Mouse (Mus musculus) CH12.LX (cell line): ENCODE measurements at regions not wholly inside any gene's neighbourhood (a gene's known extent, or its start where the extent isn't known, plus 50 kb on each side); places are given as distances from the start of the nearest gene placed in this dataset.

Experiments
- DNase-seq: peaks from one replicate; pipeline ENCODE4 v3.0.0-alpha.2; 2013; ENCODE audit errors: extremely low read depth
- H3K27ac ChIP-seq: 2 replicates; pipeline ENCODE4 v1.5.1; 2012; ENCODE audit warnings: low read depth, mild to moderate bottlenecking, control low read depth, moderate library complexity; ENCODE audit not compliant: insufficient read depth
- H3K27me3 ChIP-seq: replicated peaks from 2 replicates; pipeline ENCODE3; 2012; ENCODE audit warnings: inconsistent platforms
- H3K36me3 ChIP-seq, 2 experiments: replicated peaks in 1 of 2; 2 replicates each; pipeline versions ENCODE3 to v1.6.1; 2012; ENCODE audit warnings: inconsistent platforms in 1 of 2, low read length in 1 of 2, mild to moderate bottlenecking in 1 of 2, mixed read lengths in 1 of 2, moderate library complexity in 1 of 2; ENCODE audit not compliant: control insufficient read depth in 1 of 2, insufficient read depth in 1 of 2
- H3K4me1 ChIP-seq, 2 experiments: 2 replicates each; pipeline ENCODE4 v1.6.1; 2012; ENCODE audit warnings: inconsistent platforms in 1 of 2, moderate library complexity in 1 of 2; ENCODE audit not compliant: insufficient read depth in 2 of 2, control insufficient read depth in 1 of 2
- H3K4me2 ChIP-seq: 2 replicates; pipeline ENCODE4 v1.6.1; 2012; ENCODE audit warnings: low read depth, mild to moderate bottlenecking, control low read depth; ENCODE audit not compliant: poor library complexity, insufficient read depth, severe bottlenecking
- H3K4me3 ChIP-seq, 3 experiments: fragments of 150-350 bp in 1 of 3; sonication (generic) in 1 of 3; replicated peaks in 1 of 3; 2 replicates each; pipeline versions ENCODE3 to v1.5.1; 2011 to 2012; ENCODE audit warnings: low read depth in 2 of 3, low read length in 2 of 3, mild to moderate bottlenecking in 2 of 3, moderate library complexity in 2 of 3, control low read depth in 1 of 3, improper control_type of control experiment in 1 of 3, inconsistent platforms in 1 of 3, mixed read lengths in 1 of 3; ENCODE audit not compliant: poor library complexity in 1 of 3
- H3K79me2 ChIP-seq: replicated peaks from 2 replicates; pipeline ENCODE4 v1.6.1; 2012; ENCODE audit warnings: mild to moderate bottlenecking, moderate library complexity; ENCODE audit not compliant: control insufficient read depth, poor library complexity, insufficient read depth, severe bottlenecking; ENCODE audit errors: extremely low read depth
- H3K9ac ChIP-seq: 2 replicates; pipeline ENCODE4 v1.6.1; 2012; ENCODE audit warnings: low read depth, mild to moderate bottlenecking, control low read depth, moderate library complexity; ENCODE audit not compliant: insufficient read depth
- H3K9me3 ChIP-seq: replicated peaks from 2 replicates; pipeline ENCODE3; 2012; ENCODE audit warnings: low read length, inconsistent platforms, mixed read lengths
- BHLHE40 ChIP-seq: IDR thresholded peaks from 2 replicates; pipeline ENCODE4 v1.6.1; 2011; ENCODE audit warnings: mild to moderate bottlenecking, low read depth, low read length, improper control_type of control experiment
- CHD1 ChIP-seq: IDR thresholded peaks from 2 replicates; pipeline ENCODE4 v1.6.1; 2012; ENCODE audit warnings: low read depth, low read length, improper control_type of control experiment, inconsistent platforms
- CHD2 ChIP-seq: IDR thresholded peaks from 2 replicates; pipeline ENCODE4 v1.6.1; 2011; ENCODE audit warnings: low read length, improper control_type of control experiment
- CTCF ChIP-seq, 2 experiments: IDR thresholded peaks in 1 of 2; conservative IDR thresholded peaks in 1 of 2; 2 replicates each; pipeline ENCODE4 v1.5.1; 2011 to 2012; ENCODE audit warnings: low read depth in 2 of 2, low read length in 2 of 2, improper control_type of control experiment in 1 of 2, inconsistent platforms in 1 of 2, mild to moderate bottlenecking in 1 of 2, moderate library complexity in 1 of 2
- E2F4 ChIP-seq: IDR thresholded peaks from 2 replicates; pipeline ENCODE4 v1.6.1; 2011; ENCODE audit warnings: low read depth, low read length, improper control_type of control experiment; ENCODE audit not compliant: insufficient replicate concordance
- GABPA ChIP-seq: IDR thresholded peaks from 2 replicates; pipeline ENCODE4 v1.6.1; 2012; ENCODE audit warnings: low read depth, low read length, improper control_type of control experiment, inconsistent platforms; ENCODE audit not compliant: insufficient replicate concordance
- HCFC1 ChIP-seq: IDR thresholded peaks from 2 replicates; pipeline ENCODE4 v1.6.1; 2012; ENCODE audit warnings: low read depth, mild to moderate bottlenecking, inconsistent platforms, low read length, improper control_type of control experiment
- IRF4 ChIP-seq: IDR thresholded peaks from 2 replicates; pipeline ENCODE4 v1.6.1; 2014; ENCODE audit warnings: low read depth, mild to moderate bottlenecking, inconsistent platforms, low read length, improper control_type of control experiment
- JUND ChIP-seq: conservative IDR thresholded peaks from 2 replicates; pipeline ENCODE4 v1.6.1; 2011; ENCODE audit warnings: low read depth, low read length, improper control_type of control experiment
- KAT2A ChIP-seq: IDR thresholded peaks from 2 replicates; pipeline ENCODE4 v1.6.1; 2012; ENCODE audit warnings: low read length, improper control_type of control experiment, inconsistent platforms; ENCODE audit not compliant: insufficient replicate concordance
- MEF2A ChIP-seq: IDR thresholded peaks from 2 replicates; pipeline ENCODE4 v1.6.1; 2014; ENCODE audit warnings: low read depth, mild to moderate bottlenecking, inconsistent platforms, low read length, improper control_type of control experiment, borderline replicate concordance
- MYC ChIP-seq: IDR thresholded peaks from 2 replicates; pipeline ENCODE4 v1.6.1; 2011; ENCODE audit warnings: low read depth, mild to moderate bottlenecking, improper control_type of control experiment, low read length
- NELFE ChIP-seq: IDR thresholded peaks from 2 replicates; pipeline ENCODE4 v1.6.1; 2011; ENCODE audit warnings: low read depth, low read length, improper control_type of control experiment
- PAX5 ChIP-seq: IDR thresholded peaks from 2 replicates; pipeline ENCODE4 v1.6.1; 2012; ENCODE audit warnings: low read length, inconsistent platforms, mixed read lengths
- POLR2A ChIP-seq: IDR thresholded peaks from 2 replicates; pipeline ENCODE4 v1.6.1; 2011; ENCODE audit warnings: low read depth, mild to moderate bottlenecking, improper control_type of control experiment, low read length
- POLR2AphosphoS2 ChIP-seq: IDR thresholded peaks from 2 replicates; pipeline ENCODE4 v1.6.1; 2011; ENCODE audit warnings: low read depth, low read length, improper control_type of control experiment
- RCOR1 ChIP-seq: conservative IDR thresholded peaks from 2 replicates; pipeline ENCODE4 v1.6.1; 2012; ENCODE audit warnings: low read depth, mild to moderate bottlenecking, inconsistent platforms, low read length, improper control_type of control experiment
- SIN3A ChIP-seq: IDR thresholded peaks from 2 replicates; pipeline ENCODE4 v1.6.1; 2012; ENCODE audit warnings: low read length, improper control_type of control experiment, inconsistent platforms
- TBP ChIP-seq: conservative IDR thresholded peaks from 2 replicates; pipeline ENCODE4 v1.6.1; 2011; ENCODE audit warnings: low read depth, low read length, improper control_type of control experiment
- TCF12 ChIP-seq: IDR thresholded peaks from 2 replicates; pipeline ENCODE4 v1.6.1; 2014; ENCODE audit warnings: low read depth, mild to moderate bottlenecking, inconsistent platforms, low read length, improper control_type of control experiment
- USF1 ChIP-seq: IDR thresholded peaks from 2 replicates; pipeline ENCODE4 v1.6.1; 2014; ENCODE audit warnings: low read depth, mild to moderate bottlenecking, inconsistent platforms, low read length, improper control_type of control experiment
- USF2 ChIP-seq: conservative IDR thresholded peaks from 2 replicates; pipeline ENCODE4 v1.6.1; 2011; ENCODE audit warnings: low read depth, low read length, improper control_type of control experiment
- ZC3H11A ChIP-seq: IDR thresholded peaks from 2 replicates; pipeline ENCODE4 v1.6.1; 2012; ENCODE audit warnings: low read depth, mild to moderate bottlenecking, inconsistent platforms, low read length, improper control_type of control experiment
- ZKSCAN1 ChIP-seq: IDR thresholded peaks from 2 replicates; pipeline ENCODE4 v1.6.1; 2012; ENCODE audit warnings: low read depth, inconsistent platforms, low read length, improper control_type of control experiment, borderline replicate concordance
- ZMIZ1 ChIP-seq: IDR thresholded peaks from 2 replicates; pipeline ENCODE4 v1.6.1; 2012; ENCODE audit warnings: low read depth, mild to moderate bottlenecking, inconsistent platforms, low read length, improper control_type of control experiment
- dilution Hi-C: fragments of 300-500 bp; cut with MboI; formaldehyde crosslinking; loops from 2 replicates; pipeline ENCODE4 v1.14.3; 2020; ENCODE audit warnings: low sequenced_read_pairs; ENCODE audit not compliant: extremely low pct_unique_long_range_greater_than_20kb, extremely low pct_ligation_motif_present
- in situ Hi-C: fragments of 300-500 bp; cut with MboI; formaldehyde crosslinking; loops from 3 replicates; pipeline ENCODE4 v1.14.3; 2019; ENCODE audit warnings: low sequenced_read_pairs, low pct_ligation_motif_present, low pct_unique_long_range_greater_than_20kb, mixed read lengths

GRCm38 (mm10) chr10:96693766-96694165 lies 77.0 kb downstream of the Btg1 start:
- dilution Hi-C loops (no loop called here), in situ Hi-C loops (no loop called here)
- Histone ChIP-seq H3K9ac (no peak overlapping the region), H3K36me3 (no peaks in the 10 kb centered on the region), H3K27ac (no peak overlapping the region), H3K79me2 (no peaks in the 10 kb centered on the region), H3K4me3 (no peak overlapping the region), H3K27me3 (no peaks in the 10 kb centered on the region), H3K4me1 (peaks cover 2 to 28% of the 10 kb centered on the region in 2 experiments; a peak in 3 of 4 replicates), H3K9me3 (no peaks in the 10 kb centered on the region), H3K4me2 (no peak overlapping the region)
- no peak for DNase-seq
- TF ChIP-seq SIN3A (no peak), USF1 (no peak), RCOR1 (no peak), GABPA (no peak), E2F4 (no peak), KAT2A (no peak)

- no peak for DNase-seq
- Histone ChIP-seq H3K4me2 (no peak overlapping the region), H3K79me2 (no peaks in the 10 kb centered on the region), H3K4me1 (peaks cover 0 to 11% of the 10 kb centered on the region in 2 experiments; a peak in 2 of 4 replicates), H3K9me3 (no peaks in the 10 kb centered on the region), H3K4me3 (no peak overlapping the region), H3K36me3 (no peaks in the 10 kb centered on the region), H3K27me3 (no peaks in the 10 kb centered on the region), H3K9ac (no peak overlapping the region), H3K27ac (no peak overlapping the region)
- TF ChIP-seq PAX5: no peak
- TF ChIP-seq IRF4: no peak
- TF ChIP-seq POLR2AphosphoS2: no peak
- no peak for TF ChIP-seq TCF12
- no peak for TF ChIP-seq CHD1
- no peak for TF ChIP-seq TBP
- no peak for TF ChIP-seq ZKSCAN1
- TF ChIP-seq JUND: no peak
- TF ChIP-seq RCOR1: no peak
- dilution Hi-C loops (no loop called here), in situ Hi-C loops (no loop called here)
These were observed 79.8 kb downstream of the Btg1 start for GRCm38 (mm10) chr10:96696571-96696970.

- Histone ChIP-seq H3K27me3 (no peaks in the 10 kb centered on the region), H3K4me2 (no peak overlapping the region)
- dilution Hi-C loops: no loop called here
These were observed 81.0 kb downstream of the Btg1 start for GRCm38 (mm10) chr10:96697781-96698180.

More at GRCm38 (mm10) chr10:96697781-96698180, 81.0 kb downstream of the Btg1 start:
- H3K9me3 ChIP-seq: no peaks in the 10 kb centered on the region
- no peaks in the 10 kb centered on the region for H3K79me2 ChIP-seq
- no peak overlapping the region for H3K9ac ChIP-seq
- in situ Hi-C loops: no loop called here
- H3K27ac ChIP-seq: no peak overlapping the region
- no peak for DNase-seq
- H3K36me3 ChIP-seq: no peaks in the 10 kb centered on the region
- peaks cover 0 to 10% of the 10 kb centered on the region in 2 experiments; a peak in 2 of 4 replicates for H3K4me1 ChIP-seq
- H3K4me3 ChIP-seq: no peak overlapping the region
- TF ChIP-seq NELFE (no peak), USF1 (no peak), ZMIZ1 (no peak), MYC (no peak), JUND (no peak), KAT2A (no peak), POLR2A (no peak), CTCF (conservative IDR thresholded peaks at IDR 0.05 in 1 of 2, IDR thresholded peaks at IDR 0.05 in 1 of 2; ENCODE audit: low read depth in 2 of 2, low read length in 2 of 2) (no peak), IRF4 (no peak), MEF2A (no peak), TCF12 (no peak), ZC3H11A (no peak), CHD2 (no peak), HCFC1 (no peak), CHD1 (no peak), BHLHE40 (no peak), SIN3A (no peak), RCOR1 (no peak), USF2 (no peak)
